Mouse (Mus musculus) cerebellum, adult 2 months (tissue): ENCODE results near the gene Gdf7. TPM values are rescaled to one million over a fixed set of nuclear protein-coding genes. Genes with fewer than 3 reads are reported as not detected.
A peak's percentile ranks its signal among the peaks of the same experiment; 100 is the strongest.

Experiments used
- DNase-seq, 2 experiments: peaks; one replicate each; pipeline ENCODE4 v3.0.0; 2021
- H3K27ac ChIP-seq: fragments of 200-500 bp; 2 replicates; pipeline ENCODE4 v1.5.1; 2012; ENCODE audit warnings: low read length, control low read depth, inconsistent platforms; ENCODE audit not compliant: insufficient read depth
- H3K27me3 ChIP-seq: fragments of 200-500 bp; 2 replicates; pipeline ENCODE4 v1.6.1; 2012; ENCODE audit warnings: inconsistent platforms, mild to moderate bottlenecking, low read length, moderate library complexity; ENCODE audit not compliant: control insufficient read depth, insufficient read depth
- H3K4me1 ChIP-seq: fragments of 200-500 bp; 2 replicates; pipeline ENCODE4 v1.6.1; 2011; ENCODE audit warnings: low read length; ENCODE audit not compliant: control insufficient read depth, insufficient read depth
- H3K4me3 ChIP-seq: fragments of 200-500 bp; replicated peaks from 2 replicates; pipeline ENCODE3; 2011; ENCODE audit warnings: mild to moderate bottlenecking, low read depth, low read length, control low read depth; ENCODE audit not compliant: insufficient read depth
- CTCF ChIP-seq: fragments of 200-500 bp; IDR thresholded peaks from 2 replicates; pipeline ENCODE4 v1.5.1; 2011; ENCODE audit warnings: low read depth, mild to moderate bottlenecking, control low read depth, low read length, moderate library complexity, borderline replicate concordance; ENCODE audit not compliant: insufficient read depth
- POLR2A ChIP-seq: fragments of 200-500 bp; IDR thresholded peaks from 2 replicates; pipeline ENCODE4 v1.6.1; 2011; ENCODE audit warnings: low read length, control low read depth, borderline replicate concordance; ENCODE audit not compliant: insufficient read depth
- WGBS: fragments of 180-500 bp; shearing (Covaris S2); methylation state at CpG from one replicate; pipeline ENCODE4 v1.1.7; 2018; 5-methylcytosine and 5-hydroxymethylcytosine counted together
- polyA plus RNA-seq: library from polyadenylated mRNA; depleted of rRNA; stranded (reverse); fragments of >200 nt; gene quantifications from 2 replicates; pipeline ENCODE4 v1.2.3, GENCODE M21; 2012; rRNA removed

Gdf7 gene
- 0.07 and 0.44 TPM in 2 replicates for polyA plus RNA-seq

DNA sequence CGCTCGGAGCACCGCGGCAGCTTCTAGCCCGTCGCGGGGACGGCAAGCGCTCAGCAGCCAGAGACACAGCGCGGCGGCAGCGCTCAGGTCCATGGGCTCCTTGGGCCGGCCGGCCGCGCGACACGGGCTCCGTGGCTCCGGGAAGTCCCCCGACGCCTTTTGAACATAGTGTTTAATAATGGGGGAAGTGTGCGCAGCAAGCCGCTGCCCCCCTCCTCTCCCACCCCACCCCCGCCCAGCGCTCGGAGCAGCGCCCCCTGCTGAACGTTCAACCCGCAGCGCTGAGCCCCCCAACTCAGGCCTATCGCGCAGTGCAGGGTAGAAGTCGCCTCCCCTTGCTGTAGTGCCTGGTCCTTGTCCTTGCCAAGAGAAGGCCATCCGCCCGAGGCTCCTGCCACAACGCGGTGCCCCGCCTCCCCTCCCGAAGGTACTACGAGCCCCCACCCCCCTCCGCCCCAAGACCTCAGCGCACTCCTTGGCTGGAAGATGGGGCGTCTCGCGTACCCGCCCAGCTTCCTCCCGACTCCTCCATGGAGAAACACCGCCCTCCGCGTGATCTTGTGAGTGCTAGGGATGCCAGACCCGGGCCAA lies at the start of gene Gdf7:
Gene Gdf7, minus strand, starts transcription at position 114 of the 591 bp plus-strand sequence.
- peaks cover 8% of the 10 kb centered on the region; the same call in 1 of the 2 replicates for H3K27me3 ChIP-seq
- no peak for DNase-seq
- WGBS = 1% methylated on average over 53 of the region's 53 CpGs
- no peak within 1 kb of the TSS for H3K27ac ChIP-seq
- no peaks in the 10 kb centered on the region for H3K4me1 ChIP-seq
- no peak for TF ChIP-seq CTCF
- TF ChIP-seq POLR2A = no peak
- H3K4me3 ChIP-seq = no peak within 1 kb of the TSS

DNA sequence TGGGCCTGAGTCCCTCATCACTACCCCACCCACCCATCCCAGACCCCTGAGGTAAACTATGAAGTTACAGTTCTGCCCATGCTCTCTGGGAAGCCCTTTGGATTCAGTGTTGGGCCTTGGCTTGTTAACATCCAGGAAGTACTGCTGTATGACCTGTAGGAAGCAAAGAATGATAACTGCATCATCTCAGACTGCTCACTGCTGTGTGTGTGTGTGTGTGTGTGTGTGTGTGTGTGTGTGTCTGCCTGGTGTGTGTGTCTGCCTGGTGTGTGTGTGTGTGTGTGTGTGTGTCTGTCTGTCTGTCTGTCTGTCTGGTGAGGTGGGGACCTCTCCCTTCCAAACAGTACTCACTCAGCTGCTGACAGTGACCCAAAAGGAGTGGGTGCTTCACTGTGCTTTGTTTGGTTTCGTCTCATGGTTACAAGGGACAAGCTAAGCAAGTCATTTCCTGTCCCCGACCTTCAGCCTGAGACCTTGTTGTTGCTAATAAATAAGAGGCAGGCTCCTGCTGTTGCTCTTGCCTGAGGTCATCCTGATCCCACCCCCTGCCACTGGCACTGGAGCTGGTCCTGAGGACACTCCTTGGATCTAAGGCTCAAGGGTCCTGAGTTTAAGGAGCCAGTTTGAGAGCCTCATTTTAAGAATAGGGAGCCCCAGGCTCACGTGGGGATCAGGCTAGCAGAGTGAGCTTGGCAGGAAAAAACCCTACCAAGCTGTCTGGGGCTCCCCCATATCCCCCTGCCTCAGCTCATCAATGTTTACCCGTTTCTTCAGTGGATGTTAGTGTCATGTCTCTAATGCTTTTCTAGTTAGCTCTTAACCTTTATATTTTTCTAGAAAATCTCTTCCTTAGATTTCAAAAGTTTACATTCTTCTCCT lies 49.5 kb upstream of the Gdf7 start:
- H3K4me1 ChIP-seq = no peaks in the 10 kb centered on the region
- H3K4me3 ChIP-seq = no peak overlapping the region
- no peak for DNase-seq
- WGBS = 56% methylated on average over 4 of the region's 4 CpGs
- TF ChIP-seq POLR2A (no peak), CTCF (no peak)
- no peaks in the 10 kb centered on the region for H3K27me3 ChIP-seq
- H3K27ac ChIP-seq = no peak overlapping the region

- 74% methylated on average over 9 of the region's 9 CpGs for WGBS
- Histone ChIP-seq H3K27ac (no peak overlapping the region), H3K4me3 (no peak overlapping the region), H3K4me1 (no peaks in the 10 kb centered on the region), H3K27me3 (no peaks in the 10 kb centered on the region)
- TF ChIP-seq CTCF (no peak), POLR2A (no peak)
- no peak for DNase-seq
Observed at GRCm38 (mm10) chr12:8348733-8349513, 47.2 kb upstream of the Gdf7 start.

DNA sequence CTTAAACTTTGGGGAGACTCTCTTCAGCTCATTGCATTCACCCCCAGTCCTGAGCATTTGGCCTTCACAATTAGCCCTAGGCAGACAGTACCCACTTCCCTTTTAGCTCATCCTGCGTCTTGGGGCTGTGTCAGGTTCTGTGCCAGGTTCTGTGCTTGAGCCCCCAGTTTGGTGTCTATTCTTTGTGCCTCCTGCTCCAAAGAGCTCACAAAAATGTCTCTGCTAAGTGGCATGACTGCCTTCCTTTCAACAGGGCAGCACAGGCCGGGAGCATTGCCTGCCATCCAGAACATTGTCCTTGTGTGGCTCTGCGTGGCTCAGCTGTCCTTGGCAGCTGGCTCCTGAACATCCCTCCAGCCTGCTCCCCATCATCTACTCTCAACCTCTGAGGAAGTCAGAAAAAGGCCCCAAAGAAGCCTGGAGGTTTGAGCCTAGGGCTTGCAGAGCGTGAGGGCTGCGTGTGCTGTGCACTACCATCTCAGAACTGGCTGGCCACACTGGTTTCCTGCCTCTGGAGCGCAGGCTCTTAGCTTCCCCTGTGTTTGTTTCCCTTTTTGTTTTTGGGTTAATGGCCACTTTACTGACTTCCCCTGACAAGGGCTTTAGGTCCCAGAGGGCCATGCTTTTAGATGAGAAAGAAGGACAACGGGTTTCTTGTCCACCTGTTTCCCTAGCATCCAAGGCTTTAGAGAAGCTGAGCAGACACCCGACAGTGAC lies 46.1 kb upstream of the Gdf7 start:
- 84% methylated on average over 8 of the region's 8 CpGs for WGBS
- H3K4me3 ChIP-seq = no peak overlapping the region
- H3K27me3 ChIP-seq = no peaks in the 10 kb centered on the region
- H3K4me1 ChIP-seq = no peaks in the 10 kb centered on the region
- TF ChIP-seq CTCF = no peak
- no peak for TF ChIP-seq POLR2A
- no peak overlapping the region for H3K27ac ChIP-seq
- DNase-seq = no peak

DNA sequence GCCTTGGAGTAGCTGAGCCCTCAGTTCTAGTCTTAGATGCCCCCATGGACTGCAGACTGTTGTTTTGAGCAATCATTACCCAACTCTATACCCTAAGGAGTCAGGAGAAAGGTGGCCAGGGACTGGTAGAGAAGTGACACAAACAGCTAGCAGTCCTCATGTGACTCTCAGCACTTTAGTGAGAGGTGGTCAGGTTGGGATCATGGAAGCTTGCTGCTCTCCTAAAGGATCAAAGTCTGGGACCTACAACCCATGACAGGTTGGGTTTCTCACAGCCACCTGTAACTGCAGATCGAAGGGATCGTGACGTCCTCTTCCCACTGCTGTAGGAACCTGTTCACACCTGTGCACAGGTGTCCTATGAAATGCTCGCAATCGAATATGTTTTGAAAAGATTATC lies 43.8 kb upstream of the Gdf7 start:
- WGBS = 96% methylated on average over 5 of the region's 5 CpGs
- Histone ChIP-seq H3K4me1 (no peaks in the 10 kb centered on the region), H3K4me3 (no peak overlapping the region), H3K27ac (peak overlapping the region; percentile 81; the same call in 1 of the 2 replicates), H3K27me3 (no peaks in the 10 kb centered on the region)
- TF ChIP-seq CTCF (no peak), POLR2A (no peak)
- DNase-seq = no peak

DNA sequence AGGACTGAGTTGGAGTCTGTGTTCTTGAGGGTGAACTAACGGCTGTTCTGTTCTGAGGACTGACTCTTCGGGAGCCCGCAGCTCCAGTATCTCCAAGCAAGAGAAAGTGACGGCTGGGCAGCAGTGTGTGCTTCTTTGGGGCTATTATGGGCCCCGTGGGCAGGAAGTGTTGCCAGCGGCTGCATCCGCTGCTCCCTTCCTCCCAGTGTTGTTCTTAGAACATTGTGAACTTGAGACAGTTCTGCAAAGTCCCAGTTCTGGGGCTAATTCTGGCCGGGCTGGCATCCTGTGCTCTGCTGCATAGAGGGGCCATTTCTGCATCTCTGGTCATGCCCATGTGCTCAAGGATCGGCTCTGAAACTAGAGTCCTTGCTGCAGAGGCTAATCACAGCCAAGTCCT lies 43.1 kb upstream of the Gdf7 start:
- Histone ChIP-seq H3K4me3 (no peak overlapping the region), H3K27ac (peak overlapping the region; percentile 81; the same call in 1 of the 2 replicates), H3K4me1 (no peaks in the 10 kb centered on the region), H3K27me3 (no peaks in the 10 kb centered on the region)
- 60% methylated on average over 9 of the region's 9 CpGs for WGBS
- DNase-seq = peak in 1 of 2 experiments; percentile 32
- TF ChIP-seq POLR2A (no peak), CTCF (no peak)

DNA sequence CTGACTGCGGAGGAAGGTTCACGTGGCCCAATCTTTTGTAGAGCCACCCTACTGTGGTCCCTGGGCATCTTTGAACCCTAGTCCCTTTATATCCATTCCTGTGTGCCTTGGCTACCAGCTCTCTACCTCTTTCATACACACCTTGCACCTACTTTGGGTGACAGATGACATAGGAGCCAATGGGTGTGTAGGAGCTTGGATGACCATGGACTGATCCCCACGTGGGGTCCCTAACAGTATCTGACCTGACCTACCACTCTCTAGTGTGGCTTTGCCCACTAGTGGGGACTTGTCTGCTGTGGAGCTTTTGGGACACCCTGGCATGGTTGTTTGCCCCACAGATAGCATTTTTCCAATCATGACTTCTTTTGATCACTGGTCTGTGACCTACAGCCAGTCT lies 41.6 kb upstream of the Gdf7 start:
- Histone ChIP-seq H3K27ac (no peak overlapping the region), H3K4me1 (no peaks in the 10 kb centered on the region), H3K27me3 (no peaks in the 10 kb centered on the region), H3K4me3 (no peak overlapping the region)
- no peak for DNase-seq
- TF ChIP-seq CTCF = no peak
- TF ChIP-seq POLR2A = no peak
- WGBS = 90% methylated on average over 3 of the region's 3 CpGs
